Mouse (Mus musculus) cerebellum, adult 2 months (tissue): ENCODE measurements at regions not wholly inside any gene's neighbourhood (a gene's known extent, or its start where the extent isn't known, plus 50 kb on each side); places are given as distances from the start of the nearest gene placed in this dataset.

Experiments used
- CTCF ChIP-seq: fragments of 200-500 bp; IDR thresholded peaks from 2 replicates; pipeline ENCODE4 v1.5.1; 2011; ENCODE audit warnings: low read depth, mild to moderate bottlenecking, control low read depth, low read length, moderate library complexity, borderline replicate concordance; ENCODE audit not compliant: insufficient read depth
- POLR2A ChIP-seq: fragments of 200-500 bp; IDR thresholded peaks from 2 replicates; pipeline ENCODE4 v1.6.1; 2011; ENCODE audit warnings: low read length, control low read depth, borderline replicate concordance; ENCODE audit not compliant: insufficient read depth

GRCm38 (mm10) chr5:148608857-148609505 is 56.4 kb upstream of the Ubl3 start:
- TF ChIP-seq CTCF (no peak), POLR2A (no peak)
